Mouse (Mus musculus): ENCODE results near the gene Clcn6.

GRCm38 (mm10) chr4:148053417-148053920, 14.8 kb upstream of the Clcn6 start:
- TF ChIP-seq CTCF (IDR thresholded peaks at IDR 0.05; ENCODE audit: extremely low read depth, insufficient read depth, low read length) (no peak), POLR2A (IDR thresholded peaks at IDR 0.05; ENCODE audit: extremely low read depth, insufficient read depth, low read length) (no peak)

Data from cortical plate, adult 2 months (tissue).